Mouse (Mus musculus): ENCODE data around the gene Abcf2.
A peak's percentile ranks its signal among the peaks of the same experiment; 100 is the strongest.

Abcf2 gene

DNA sequence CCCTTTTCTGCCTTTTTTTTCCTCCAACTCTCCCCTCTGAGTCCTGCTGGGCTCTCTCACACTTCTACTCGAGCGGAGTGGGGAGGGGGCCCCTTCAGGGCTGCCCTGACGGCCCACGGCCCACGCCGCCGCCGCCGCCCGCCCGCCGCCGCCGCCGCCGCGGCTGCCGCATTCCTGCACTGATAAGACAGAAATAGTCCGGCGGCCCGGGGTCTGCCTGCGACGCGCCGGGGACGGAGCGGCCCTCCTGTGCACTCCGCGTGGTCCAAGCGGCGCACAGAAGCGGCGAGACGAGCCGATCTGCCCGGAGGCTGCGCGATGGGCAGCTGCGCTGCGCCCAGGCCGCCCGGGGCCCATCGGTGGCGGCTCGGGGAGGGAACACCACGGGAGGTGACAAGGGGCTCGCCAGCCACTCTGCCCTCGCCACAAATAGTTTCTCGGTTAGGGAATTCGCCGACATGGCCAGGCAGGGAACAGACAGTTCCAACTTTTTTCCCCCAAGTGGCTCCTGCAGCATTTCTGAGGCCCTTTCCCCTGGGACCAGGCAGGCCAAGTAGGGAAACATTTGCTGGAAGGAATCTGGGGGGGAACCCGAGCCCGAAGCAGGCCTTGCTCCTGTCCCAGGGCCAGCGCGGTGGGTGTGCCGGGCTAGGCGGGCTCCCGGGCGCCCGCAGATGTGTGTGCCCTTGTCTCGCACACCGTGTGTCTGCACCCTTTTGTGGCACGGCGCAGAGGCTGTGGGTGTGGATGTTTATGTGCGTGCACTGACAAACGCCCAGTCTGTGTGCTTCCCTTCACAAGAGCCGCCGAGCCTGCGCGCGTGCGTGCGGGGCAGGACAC lies 24.9 kb upstream of the Abcf2 start:
- DNase-seq (ENCODE audit: low read depth in 2 of 2, low spot score in 2 of 2): no peak

DNA sequence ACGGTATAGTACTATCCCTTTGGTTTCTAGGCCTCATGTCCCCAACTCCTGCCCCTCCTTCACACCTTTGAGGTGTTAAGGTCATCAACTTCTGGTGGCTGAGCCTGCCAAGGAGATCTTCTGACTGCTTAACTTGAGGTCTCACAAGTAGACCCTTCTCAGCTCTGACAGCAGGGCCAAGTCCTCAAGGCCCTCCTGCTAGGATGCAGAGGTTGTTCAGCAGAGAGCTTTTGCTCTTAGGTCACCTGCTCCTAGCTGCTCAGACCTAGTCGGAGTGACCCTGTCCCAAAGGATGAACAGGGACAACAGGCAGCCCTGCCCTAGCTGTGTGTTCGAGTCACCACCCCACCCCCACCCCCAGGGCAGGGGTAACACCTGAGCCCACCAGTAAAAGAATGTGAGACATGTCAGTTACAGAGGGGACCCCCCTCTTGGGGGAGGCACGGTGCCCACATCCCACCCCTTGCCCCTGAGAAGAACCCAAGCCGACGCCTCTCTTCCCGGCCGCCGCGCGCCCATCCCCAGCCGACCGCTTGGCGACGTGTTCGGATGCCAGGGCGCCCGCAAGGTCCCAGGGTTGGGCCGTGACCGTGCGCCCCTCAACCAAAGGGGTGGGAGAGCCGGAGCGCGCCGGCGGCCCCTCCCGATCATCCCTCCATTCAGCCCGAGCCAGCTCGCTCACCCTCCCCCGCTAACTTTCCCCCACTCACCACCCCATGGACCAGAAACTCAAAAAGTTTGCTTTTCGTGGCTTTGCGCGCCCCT lies 24.0 kb upstream of the Abcf2 start:
- DNase-seq (ENCODE audit: low read depth in 2 of 2, low spot score in 2 of 2): no peak

DNA sequence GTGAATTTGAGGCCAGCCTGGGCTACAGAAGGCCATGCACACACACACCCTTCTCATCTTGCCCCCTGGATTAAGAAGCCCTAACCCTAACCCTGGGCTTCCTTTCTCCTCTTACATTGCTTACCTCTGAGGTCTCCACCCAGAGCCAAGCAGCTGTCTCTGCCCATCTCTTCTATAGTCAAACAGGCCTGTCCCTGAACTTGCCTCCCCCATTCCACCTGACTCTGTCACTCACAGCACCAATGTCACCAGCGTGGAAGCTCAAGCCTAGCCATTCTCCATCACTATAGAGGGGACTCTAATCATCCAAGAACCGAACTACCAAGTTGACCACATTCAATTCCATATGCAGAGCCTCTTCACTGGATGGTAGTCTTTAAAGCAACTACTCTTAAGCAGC lies 23.0 kb upstream of the Abcf2 start:
- no peak for DNase-seq (ENCODE audit: low read depth in 2 of 2, low spot score in 2 of 2)

DNA sequence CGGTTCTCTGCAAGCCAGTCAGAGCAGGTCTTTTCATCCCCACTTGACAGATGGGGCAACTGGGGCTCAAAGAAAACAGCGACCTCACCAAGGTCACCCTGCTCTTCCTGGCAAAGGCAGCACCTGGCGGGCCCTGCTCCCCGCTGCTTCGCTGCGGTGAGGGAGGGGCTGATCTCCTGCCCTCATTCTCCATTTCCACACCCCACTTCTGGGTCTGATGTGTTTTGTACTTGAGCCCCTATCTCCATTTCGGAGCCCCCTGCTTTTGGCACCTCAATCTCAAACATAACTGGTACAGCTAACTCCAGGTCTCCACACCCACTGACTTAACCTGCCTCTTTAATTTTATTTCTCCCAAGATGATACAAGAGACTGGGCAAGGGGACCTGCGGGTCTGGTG lies 21.9 kb upstream of the Abcf2 start:
- DNase-seq (ENCODE audit: low read depth in 2 of 2, low spot score in 2 of 2): no peak

DNA sequence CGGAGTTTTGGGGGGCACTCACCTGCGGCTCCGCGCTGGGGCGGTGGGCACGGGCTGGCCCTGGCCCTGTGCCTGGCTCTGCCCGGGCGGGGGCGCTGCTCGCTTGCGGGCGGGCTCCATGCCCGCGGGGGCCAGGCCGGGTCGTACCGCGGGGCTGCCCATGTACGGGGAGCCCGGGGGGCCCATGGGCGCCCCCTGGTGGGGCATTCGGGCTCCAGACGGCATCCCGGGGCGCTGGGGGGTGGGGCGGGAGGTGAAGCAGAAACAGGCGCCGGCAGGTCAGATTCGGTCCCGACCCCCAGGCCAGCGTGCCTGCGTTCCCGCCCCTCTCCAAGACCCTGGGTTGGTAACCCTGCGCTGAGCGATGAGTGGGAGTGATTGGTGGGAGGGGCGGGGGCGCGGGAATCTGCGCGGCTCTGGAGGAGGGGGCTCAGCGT lies 21.3 kb upstream of the Abcf2 start:
- peak; percentile 56 to 70 for DNase-seq (ENCODE audit: low read depth in 2 of 2, low spot score in 2 of 2)

DNA sequence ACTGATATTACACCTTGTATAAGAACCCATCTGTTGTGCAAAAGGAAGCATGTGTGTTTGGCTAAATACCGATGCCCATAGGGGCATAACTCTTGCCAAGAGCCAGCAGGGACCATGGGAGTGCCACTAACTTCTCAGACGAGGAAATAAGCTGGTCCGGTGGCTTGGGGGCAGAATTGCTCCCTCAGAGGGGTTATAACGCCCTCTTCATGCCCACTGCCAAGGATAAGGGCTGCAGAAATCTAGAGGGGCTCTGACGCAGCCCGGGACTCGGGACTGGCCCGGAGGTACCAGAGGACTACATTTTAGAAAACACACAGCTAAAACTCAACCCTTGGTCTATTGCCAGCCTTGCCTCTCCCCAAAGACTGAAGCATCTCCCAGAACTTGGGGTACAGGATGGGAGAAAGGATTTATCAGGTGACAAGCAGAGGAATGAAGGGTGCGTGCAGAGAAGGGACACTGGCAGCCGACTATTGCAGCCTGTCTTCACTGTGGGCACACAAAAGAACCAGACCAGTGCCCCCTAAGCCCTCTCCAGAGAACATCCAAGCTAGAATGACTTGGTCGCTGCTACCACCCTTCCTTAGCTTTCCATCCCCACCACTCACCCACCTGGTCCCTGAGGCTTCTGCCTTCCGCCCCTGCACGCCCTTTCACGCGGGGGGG lies 20.8 kb upstream of the Abcf2 start:
- no peak for DNase-seq (ENCODE audit: low read depth in 2 of 2, low spot score in 2 of 2)

DNA sequence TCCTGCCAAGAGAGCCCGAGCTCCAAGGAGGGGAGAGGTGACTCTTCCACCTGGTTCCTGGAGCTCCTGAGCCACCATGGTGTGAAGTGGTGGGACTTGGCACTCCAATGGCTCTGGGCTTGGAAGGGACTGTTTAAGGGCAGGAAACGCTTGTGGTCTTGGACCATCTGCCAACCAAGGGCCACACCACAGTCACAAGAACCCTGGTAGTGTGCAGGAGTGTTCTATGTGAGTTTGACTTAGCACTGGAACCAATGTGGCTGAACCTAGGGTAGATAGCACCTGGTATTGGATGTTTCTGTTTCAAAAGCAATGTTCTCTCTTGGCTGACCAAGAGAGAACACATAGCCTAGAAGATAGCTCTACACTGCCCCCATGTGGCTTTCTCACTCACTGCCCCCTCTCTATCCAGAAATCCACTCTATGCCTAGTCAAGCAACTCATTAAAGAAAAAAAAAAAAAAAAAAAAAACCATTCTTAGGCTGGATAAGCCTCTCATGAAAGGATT lies 20.0 kb upstream of the Abcf2 start:
- peak; percentile 66 to 77 for DNase-seq (ENCODE audit: low read depth in 2 of 2, low spot score in 2 of 2)

DNA sequence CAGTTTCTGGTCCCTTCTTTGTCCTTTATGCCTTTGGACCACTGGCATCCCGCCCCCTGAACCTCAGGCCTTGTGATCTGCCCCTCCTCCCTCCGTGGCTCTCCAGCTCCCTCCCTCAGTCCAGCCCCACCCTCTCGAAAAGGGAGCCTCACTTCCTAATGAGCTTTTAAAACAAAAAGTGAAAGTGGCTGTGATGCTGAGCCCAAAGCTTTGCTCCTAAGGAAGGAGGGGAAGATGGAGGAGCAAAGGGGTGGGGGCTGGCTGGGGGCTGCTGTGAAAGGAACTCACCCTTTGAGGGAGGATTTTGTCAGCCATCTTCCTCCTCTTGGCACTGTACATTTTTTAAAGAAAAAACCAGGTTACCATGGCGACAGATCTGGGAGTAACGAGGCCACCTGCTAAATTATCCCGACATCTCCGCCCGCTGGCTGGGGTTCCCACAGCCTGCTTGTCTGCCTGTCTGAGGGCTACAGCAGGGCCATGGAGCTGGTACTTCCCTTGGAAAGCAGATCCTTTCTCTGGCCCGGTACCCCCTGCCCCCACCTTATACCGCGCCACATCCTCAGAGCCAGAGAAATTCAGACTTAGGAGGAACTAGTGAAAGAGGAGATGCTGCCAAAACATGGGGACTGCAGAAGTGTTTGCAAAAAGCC lies 19.4 kb upstream of the Abcf2 start:
- DNase-seq (ENCODE audit: low read depth in 2 of 2, low spot score in 2 of 2): peak in 1 of 2 experiments; percentile 43

DNA sequence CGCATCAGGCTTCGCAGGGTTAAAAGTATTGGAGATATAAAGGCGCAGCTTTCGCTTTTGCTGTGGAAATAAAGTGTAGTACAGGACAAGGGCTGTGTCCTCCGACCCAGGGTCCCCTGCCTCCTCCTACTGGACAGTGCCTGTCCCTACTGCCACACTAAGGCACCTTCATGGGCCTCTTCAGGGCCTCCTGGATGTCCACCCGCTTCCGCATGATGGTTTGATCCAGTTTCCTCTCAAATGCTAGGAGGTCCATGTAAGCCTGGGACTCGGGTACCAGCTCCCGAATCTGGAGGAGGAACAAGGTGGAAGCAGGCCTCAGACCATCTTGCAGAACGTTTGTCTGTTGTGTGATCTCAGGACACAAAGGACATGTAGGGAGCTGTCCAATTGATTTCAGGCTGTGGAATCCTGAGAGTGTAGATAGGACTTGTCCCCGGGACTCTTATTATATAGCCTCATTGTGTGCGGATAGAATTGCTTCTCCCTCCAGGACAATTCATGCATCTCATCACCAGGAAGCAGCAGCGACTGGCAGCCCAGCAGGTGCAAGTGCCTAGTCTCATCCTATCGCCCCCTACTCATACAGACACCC lies 18.6 kb upstream of the Abcf2 start:
- DNase-seq (ENCODE audit: low read depth in 2 of 2, low spot score in 2 of 2): no peak

DNA sequence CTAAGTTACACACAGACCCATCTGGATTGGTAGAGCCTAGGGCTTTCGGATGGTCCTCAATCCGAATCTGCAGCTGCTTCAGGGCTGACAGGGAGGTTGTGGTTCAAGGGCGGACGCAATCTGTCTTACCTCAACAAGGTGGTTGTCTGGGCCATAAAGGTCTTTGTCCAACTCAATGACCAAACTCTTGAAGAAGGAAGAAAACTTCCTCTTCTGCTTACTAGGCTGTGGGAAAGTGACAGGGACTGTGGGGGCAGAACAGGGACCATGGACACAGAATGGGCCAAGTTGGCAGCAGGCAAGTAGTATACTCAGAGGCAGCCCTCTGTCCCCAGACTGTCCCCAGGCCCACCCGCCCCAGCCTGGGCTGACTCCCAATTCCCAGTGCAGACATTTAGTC lies 18.0 kb upstream of the Abcf2 start:
- no peak for DNase-seq (ENCODE audit: low read depth in 2 of 2, low spot score in 2 of 2)

DNA sequence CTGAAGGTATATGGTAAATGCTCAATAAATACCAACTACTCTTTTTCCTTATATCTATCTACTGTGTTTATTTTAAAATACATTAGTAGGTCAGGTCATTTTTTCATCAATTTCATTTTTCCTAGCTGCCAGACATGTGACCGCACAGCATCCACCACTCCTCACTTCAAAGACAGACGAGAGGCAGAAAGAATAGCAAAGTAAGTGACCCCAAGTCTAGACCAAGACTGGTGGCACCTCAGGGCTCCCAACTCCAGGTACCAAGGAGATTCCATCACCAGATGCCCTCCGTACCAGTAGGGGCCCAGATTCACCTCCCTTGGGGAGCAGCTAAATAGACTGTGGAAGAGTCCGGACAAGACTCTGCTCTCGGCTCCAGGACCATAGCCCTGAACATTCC lies 17.1 kb upstream of the Abcf2 start:
- DNase-seq (ENCODE audit: low read depth in 2 of 2, low spot score in 2 of 2): no peak

DNA sequence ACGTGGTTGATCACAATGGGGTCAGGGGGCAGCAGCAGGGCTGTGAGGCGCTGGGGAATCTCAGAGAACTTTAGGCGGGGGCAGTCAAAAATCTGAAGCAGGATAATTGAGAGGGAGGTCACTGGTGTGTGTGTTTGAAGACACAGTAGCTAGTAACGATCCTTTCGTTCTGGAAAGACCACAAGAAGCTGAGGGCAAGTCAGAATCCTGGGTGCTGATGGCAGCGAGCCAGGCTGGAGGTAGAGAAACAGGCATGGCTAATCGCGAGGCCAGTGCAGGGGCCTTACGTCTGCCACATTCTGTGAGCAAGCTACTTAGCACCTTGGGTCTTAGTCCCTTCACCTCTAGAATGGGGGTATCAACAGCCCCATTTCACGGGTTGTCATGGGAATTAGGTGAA lies 16.7 kb upstream of the Abcf2 start:
- no peak for DNase-seq (ENCODE audit: low read depth in 2 of 2, low spot score in 2 of 2)

DNA sequence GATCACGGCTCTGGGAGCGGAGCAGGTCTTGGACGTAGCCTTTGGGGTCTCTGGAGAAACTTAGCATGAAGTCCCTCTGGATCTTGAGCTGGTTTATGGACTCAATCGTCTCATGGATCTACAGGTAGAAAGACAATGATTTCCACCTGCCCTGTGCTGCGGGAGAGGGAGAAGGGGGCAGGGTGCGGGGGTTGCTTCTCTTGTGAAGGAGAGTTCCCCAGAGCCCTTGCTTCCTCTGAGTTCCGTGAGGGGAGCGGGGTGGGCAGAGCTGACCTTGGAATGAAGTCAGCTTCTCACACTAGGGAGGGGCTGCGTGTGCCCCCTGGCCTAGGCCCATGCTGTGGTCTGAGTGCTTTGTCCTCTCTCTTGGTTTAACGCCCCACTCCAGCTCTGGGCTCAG lies 16.0 kb upstream of the Abcf2 start:
- no peak for DNase-seq (ENCODE audit: low read depth in 2 of 2, low spot score in 2 of 2)

DNA sequence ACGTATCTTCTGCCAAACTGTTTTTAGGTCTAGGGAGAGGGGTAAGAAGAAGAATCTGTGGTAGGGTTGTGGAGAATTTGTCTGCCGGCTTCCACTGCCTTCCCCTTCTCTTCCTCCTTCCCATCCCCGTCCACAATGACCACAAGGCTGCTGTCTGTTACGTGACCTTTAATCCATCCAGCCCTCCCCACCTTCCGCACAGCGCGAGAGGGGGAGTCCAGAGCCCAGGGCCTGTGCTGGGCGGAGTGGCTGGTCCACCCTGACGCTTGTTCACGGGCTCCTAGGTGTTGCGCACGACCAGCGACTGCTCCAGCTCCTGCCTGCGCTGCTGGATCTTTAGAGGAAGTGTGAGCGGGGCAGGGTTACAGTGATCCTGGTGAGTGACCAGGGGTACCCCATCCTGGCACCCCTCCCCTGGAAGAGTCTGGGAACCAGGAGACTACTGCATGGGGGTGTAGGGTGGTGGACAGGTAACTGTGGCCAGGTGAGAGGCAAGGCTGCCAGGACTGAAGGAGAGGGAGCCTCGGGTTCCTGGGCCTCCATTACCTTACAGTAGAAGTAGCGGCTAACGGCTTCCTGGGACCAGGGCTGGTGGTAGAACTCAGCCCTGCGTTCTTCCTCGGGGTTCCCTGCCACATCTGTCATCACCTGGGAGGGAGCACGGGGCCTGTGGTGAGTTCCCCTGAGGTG lies 15.3 kb upstream of the Abcf2 start:
- DNase-seq (ENCODE audit: low read depth in 2 of 2, low spot score in 2 of 2): no peak

DNA sequence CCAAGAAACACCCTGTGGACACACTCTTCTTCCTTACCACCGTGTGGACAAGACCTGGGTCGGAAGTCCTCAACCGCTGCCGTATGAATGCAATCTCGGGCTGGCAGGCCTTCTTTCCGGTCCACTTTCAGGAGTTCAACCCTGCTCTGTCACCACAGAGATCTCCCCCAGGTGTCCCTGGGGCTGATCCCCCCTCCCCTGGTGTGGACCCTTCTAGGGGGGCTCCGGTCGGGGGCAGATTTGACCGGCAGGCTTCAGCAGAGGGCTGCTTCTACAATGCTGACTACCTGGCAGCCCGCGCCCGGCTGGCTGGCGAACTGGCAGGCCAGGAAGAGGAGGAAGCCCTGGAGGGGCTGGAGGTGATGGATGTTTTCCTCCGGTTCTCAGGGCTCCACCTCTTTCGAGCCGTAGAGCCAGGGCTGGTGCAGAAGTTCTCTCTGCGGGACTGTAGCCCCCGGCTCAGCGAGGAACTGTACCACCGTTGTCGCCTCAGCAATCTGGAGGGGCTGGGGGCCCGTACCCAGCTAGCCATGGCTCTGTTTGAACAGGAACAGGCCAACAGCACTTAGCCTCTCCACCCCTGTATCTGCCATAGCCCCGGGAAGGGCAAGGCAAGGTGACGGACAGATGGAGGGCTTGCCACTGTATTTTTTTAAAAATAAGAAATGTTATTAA lies 14.7 kb upstream of the Abcf2 start:
- no peak for DNase-seq (ENCODE audit: low read depth in 2 of 2, low spot score in 2 of 2)

DNA sequence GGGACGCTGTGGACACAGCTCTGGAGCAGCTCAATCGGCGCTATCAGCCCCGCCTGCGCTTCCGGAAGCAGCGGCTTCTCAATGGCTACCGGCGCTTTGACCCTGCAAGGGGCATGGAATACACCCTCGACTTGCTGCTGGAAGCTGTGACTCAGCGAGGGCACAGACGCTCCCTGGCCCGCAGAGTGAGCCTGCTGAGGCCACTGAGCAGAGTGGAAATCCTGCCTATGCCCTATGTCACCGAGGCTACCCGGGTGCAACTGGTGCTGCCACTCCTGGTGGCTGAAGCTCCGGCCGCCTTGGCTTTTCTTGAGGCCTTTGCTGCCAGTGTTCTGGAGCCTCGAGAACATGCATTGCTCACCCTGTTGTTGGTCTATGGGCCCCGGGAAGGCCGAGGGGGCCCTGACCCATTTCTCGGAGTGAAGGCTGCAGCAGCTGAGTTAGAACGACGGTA lies 14.0 kb upstream of the Abcf2 start:
- DNase-seq (ENCODE audit: low read depth in 2 of 2, low spot score in 2 of 2): no peak

DNA sequence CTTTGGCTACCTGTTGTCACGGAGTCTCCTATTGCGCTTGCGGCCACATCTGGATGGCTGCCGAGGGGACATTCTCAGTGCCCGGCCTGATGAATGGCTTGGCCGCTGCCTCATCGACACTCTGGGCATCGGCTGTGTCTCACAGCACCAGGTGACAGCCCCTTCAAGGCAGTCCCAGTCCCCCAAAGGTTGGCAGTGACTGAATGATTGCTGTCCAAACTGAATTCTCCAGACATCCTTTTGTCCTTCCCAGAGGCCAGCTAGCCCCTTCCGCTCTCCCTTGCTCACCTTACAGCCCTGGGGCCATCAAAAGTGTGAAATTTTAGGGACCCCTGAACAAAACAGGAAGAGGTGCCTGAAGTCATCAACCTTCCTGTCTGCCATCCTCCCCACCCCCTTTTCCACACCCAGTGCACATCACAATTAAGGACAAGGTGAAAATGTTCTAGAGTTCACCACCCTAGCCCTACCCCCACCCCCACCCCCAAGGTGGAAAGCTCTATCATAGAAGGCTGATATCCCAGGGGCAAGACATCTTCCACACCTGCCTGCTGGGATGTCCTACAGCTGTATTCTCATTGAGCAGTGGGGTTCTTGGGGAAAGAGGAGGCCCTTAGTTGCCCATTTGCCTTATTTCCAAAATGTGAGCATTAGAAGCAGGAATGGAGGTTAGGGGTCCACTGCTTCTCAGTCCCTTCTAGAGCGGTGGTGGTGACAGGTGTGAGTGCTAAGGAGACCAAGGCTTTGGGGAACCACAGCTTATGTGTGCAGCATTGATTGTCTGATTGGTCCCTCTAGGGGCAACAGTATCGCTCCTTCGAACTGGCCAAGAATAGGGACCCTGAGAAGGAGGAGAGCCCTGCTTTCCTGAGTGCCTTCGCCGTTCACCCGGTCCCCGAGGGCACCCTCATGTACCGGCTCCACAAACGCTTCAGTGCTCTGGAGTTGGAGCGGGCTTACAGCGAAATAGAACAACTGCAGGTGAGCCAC lies 12.5 kb upstream of the Abcf2 start:
- DNase-seq (ENCODE audit: low read depth in 2 of 2, low spot score in 2 of 2): no peak

DNA sequence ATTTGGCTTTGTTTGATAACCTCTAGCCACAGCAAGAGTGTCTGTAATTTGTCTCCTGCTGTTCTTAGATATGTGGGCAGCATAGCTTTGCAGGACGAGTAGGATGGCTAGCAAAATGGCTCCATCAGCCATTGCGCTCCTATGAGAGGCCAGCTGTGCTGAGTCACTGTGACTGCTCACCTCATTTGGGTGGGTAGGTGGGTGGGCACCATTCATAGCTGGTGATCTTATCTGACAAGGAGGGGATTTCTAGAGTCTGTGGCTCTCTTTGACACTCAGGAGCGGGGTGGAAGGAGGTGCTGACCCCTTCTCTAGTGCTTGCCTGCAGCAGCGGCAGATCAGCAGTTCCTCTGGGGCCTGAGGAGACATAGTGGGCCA lies 9.9 kb upstream of the Abcf2 start:
- DNase-seq (ENCODE audit: low read depth in 2 of 2, low spot score in 2 of 2): no peak
